11 mouse cellular contexts compared by ENCODE assay signal in genomic region chr11:97401686-97402435, GRCm38 (mm10). TPM values are rescaled to one million over a fixed set of nuclear protein-coding genes. Genes with fewer than 3 reads are reported as not detected.
DNase-seq lines count a peak whose midpoint lies in the region; ATAC-seq and TF ChIP-seq lines count a peak whose summit lies in the region.
"Had no signal": no experiment of that assay in that cellular context is flagged by ENCODE, and none has a peak within 500 bp of the region (broad histone marks: within the 10 kb centered on the region; RNA-seq: fewer than 3 reads in every experiment).

No protein-coding gene starts in this region.

- no peaks in the 10 kb centered on the region for H3K36me3 ChIP-seq in heart, embryonic 15.5 days
- peaks cover 0 to 8% of the 10 kb centered on the region in 2 experiments for H3K36me3 ChIP-seq in CH12.LX (replicated peaks in 1 of 2; ENCODE audit: control insufficient read depth in 1 of 2, insufficient read depth in 1 of 2, low read length in 1 of 2)
- H3K36me3 ChIP-seq in forebrain, postnatal 0 days (ENCODE audit: insufficient read depth), result peaks cover 6% of the 10 kb centered on the region
- H3K36me3 ChIP-seq: liver, embryonic 12.5 days had no signal

- TF ChIP-seq EP300 in CH12.LX (IDR thresholded peaks at IDR 0.05; ENCODE audit: low read length), result no peak

- H3K27me3 ChIP-seq in heart, embryonic 15.5 days, result 0 out of 2 replicates have a peak, but pooled peaks cover 2% of the 10 kb centered on the region
- peaks cover 31% of the 10 kb centered on the region for H3K27me3 ChIP-seq in CH12.LX (replicated peaks)
- H3K27me3 ChIP-seq in forebrain, postnatal 0 days (ENCODE audit: insufficient read depth, low read length), result no peaks in the 10 kb centered on the region

- no peak for TF ChIP-seq RAD21 in CH12.LX (IDR thresholded peaks at IDR 0.05; ENCODE audit: low read depth, low read length)

- no peak for DNase-seq in heart, postnatal 25 days (ENCODE audit: low spot score)
- DNase-seq in 3T3-L1 (ENCODE audit: low read depth, low spot score) (peak; percentile 75), CH12.LX (ENCODE audit: extremely low read depth) (no peak)
- DNase-seq in forebrain, postnatal 0 days, result no peak
- DNase-seq in right cerebral cortex, postnatal 4 days, result no peak
- DNase-seq in kidney, adult 8-10 months, result no peak
- DNase-seq: adrenal gland, postnatal 25 days; heart, postnatal 14 days had no signal

- H3K9ac ChIP-seq in heart, embryonic 15.5 days, result no peak overlapping the region
- H3K9ac ChIP-seq in CH12.LX (ENCODE audit: insufficient read depth, low read depth), result no peak overlapping the region
- no peak overlapping the region for H3K9ac ChIP-seq in forebrain, postnatal 0 days
- H3K9ac ChIP-seq: embryonic facial prominence, embryonic 13.5 days; liver, embryonic 12.5 days had no signal

- TF ChIP-seq CTCF in CH12.LX (conservative IDR thresholded peaks at IDR 0.05 in 1 of 2, IDR thresholded peaks at IDR 0.05 in 1 of 2; ENCODE audit: low read depth in 2 of 2, low read length in 2 of 2), result no peak
- TF ChIP-seq CTCF in forebrain, postnatal 0 days (IDR thresholded peaks at IDR 0.05; ENCODE audit: low read depth), result no peak

- ATAC-seq in heart, embryonic 15.5 days (replicated peaks; ENCODE audit: insufficient number of reproducible peaks, insufficient read depth, low FRiP score, low read depth), result no peak
- ATAC-seq in forebrain, postnatal 0 days, result no peak
- ATAC-seq: liver, embryonic 12.5 days had no signal

- intact Hi-C loops in heart, postnatal 25 days (cut with DNase I), result no loop called here

- peaks cover 54% of the 10 kb centered on the region for H3K4me1 ChIP-seq in heart, embryonic 15.5 days (replicated peaks)
- H3K4me1 ChIP-seq in CH12.LX (ENCODE audit: control insufficient read depth in 1 of 2, insufficient read depth in 2 of 2), result peaks cover 24 to 55% of the 10 kb centered on the region in 2 experiments
- peaks cover 28% of the 10 kb centered on the region for H3K4me1 ChIP-seq in forebrain, postnatal 0 days (ENCODE audit: insufficient read depth)

- no peaks in the 10 kb centered on the region for H3K79me2 ChIP-seq in CH12.LX (replicated peaks; ENCODE audit: control insufficient read depth, extremely low read depth, insufficient read depth, poor library complexity, severe bottlenecking)

- 58% methylated on average over 3 of the region's 3 CpGs for WGBS in heart, embryonic 15.5 days
- WGBS in forebrain, postnatal 0 days, result 72% methylated on average over 3 of the region's 3 CpGs

- in situ Hi-C loops in CH12.LX (cut with MboI; ENCODE audit: low pct_ligation_motif_present, low pct_unique_long_range_greater_than_20kb, low sequenced_read_pairs), result no loop called here

- no peak overlapping the region for H3K4me3 ChIP-seq in heart, embryonic 15.5 days
- no peak overlapping the region for H3K4me3 ChIP-seq in CH12.LX (replicated peaks in 1 of 3; ENCODE audit: low read depth in 2 of 3, low read length in 2 of 3, poor library complexity in 1 of 3)
- H3K4me3 ChIP-seq in forebrain, postnatal 0 days (ENCODE audit: low read depth, low read length), result no peak overlapping the region
- H3K4me3 ChIP-seq: embryonic facial prominence, embryonic 13.5 days; liver, embryonic 12.5 days had no signal

- no peak overlapping the region for H3K4me2 ChIP-seq in heart, embryonic 15.5 days
- H3K4me2 ChIP-seq in CH12.LX (ENCODE audit: insufficient read depth, low read depth, poor library complexity, severe bottlenecking), result no peak overlapping the region
- H3K4me2 ChIP-seq in forebrain, postnatal 0 days (ENCODE audit: low read depth), result no peak overlapping the region
- H3K4me2 ChIP-seq: liver, embryonic 12.5 days had no signal

- dilution Hi-C loops in CH12.LX (cut with MboI; ENCODE audit: extremely low pct_ligation_motif_present, extremely low pct_unique_long_range_greater_than_20kb, low sequenced_read_pairs), result no loop called here

- no peak for TF ChIP-seq POLR2A in CH12.LX (IDR thresholded peaks at IDR 0.05; ENCODE audit: low read depth, low read length)

- peak overlapping the region; percentile 21; the same call in 1 of the 2 replicates for H3K27ac ChIP-seq in heart, embryonic 15.5 days
- H3K27ac ChIP-seq in CH12.LX (ENCODE audit: insufficient read depth, low read depth), result no peak overlapping the region; the same call in 1 of the 2 replicates
- peak overlapping the region; percentile 73 for H3K27ac ChIP-seq in forebrain, postnatal 0 days (ENCODE audit: low read depth, low read length)
- H3K27ac ChIP-seq: embryonic facial prominence, embryonic 13.5 days; liver, embryonic 12.5 days had no signal

- H3K9me3 ChIP-seq in heart, embryonic 15.5 days (replicated peaks), result no peaks in the 10 kb centered on the region
- H3K9me3 ChIP-seq in CH12.LX (replicated peaks; ENCODE audit: low read length), result no peaks in the 10 kb centered on the region
- no peaks in the 10 kb centered on the region for H3K9me3 ChIP-seq in forebrain, postnatal 0 days (ENCODE audit: low read length)
- H3K9me3 ChIP-seq: embryonic facial prominence, embryonic 13.5 days; liver, embryonic 12.5 days had no signal

TF ChIP-seq in CH12.LX, 34 proteins besides CTCF, POLR2A, EP300 and RAD21:
- TF ChIP-seq BHLHE40 (IDR thresholded peaks at IDR 0.05; ENCODE audit: low read depth, low read length), result no peak
- TF ChIP-seq NELFE (IDR thresholded peaks at IDR 0.05; ENCODE audit: low read depth, low read length), result 0 out of 2 replicates have a peak, but pooled peaks have one; percentile 2

RNA-seq across cellular contexts. Expression of gene Arhgap23, which starts 13.5 kb away (rescaled TPM):
- polyA plus RNA-seq in heart, embryonic 15.5 days (2015; fragmentation: Nextera tagmentation; extraction: Ambion mirVana), result 6.0 and 7.8 TPM in 2 replicates
- 10 to 100 TPM; 14.8 to 19.4 TPM for total RNA-seq in heart, postnatal 25 days (2021)
- total RNA-seq in CH12.LX (2012; rRNA removed) (2.1 and 4.2 TPM in 2 replicates), CH12.LX (2014; rRNA removed) (0.89 and 1.2 TPM in 2 replicates)
- 4.9 and 5.6 TPM in 2 replicates for polyA plus RNA-seq in CH12.LX (2012; ENCODE audit: insufficient read length, low read depth)
- 52.7 and 52.9 TPM in 2 replicates for total RNA-seq in forebrain, postnatal 0 days (2014; rRNA removed)
- polyA plus RNA-seq in forebrain, postnatal 0 days (2015; fragmentation: Nextera tagmentation; extraction: Ambion mirVana), result 7.0 and 10.2 TPM in 2 replicates

RNA-seq across cellular contexts. Expression of gene Socs7, which starts 39.5 kb away (rescaled TPM):
- polyA plus RNA-seq in heart, embryonic 15.5 days (2015; fragmentation: Nextera tagmentation; extraction: Ambion mirVana), result 3.0 and 3.5 TPM in 2 replicates
- 10 to 100 TPM; 17.9 to 19.9 TPM for total RNA-seq in heart, postnatal 25 days (2021)
- 17.0 and 17.4 TPM in 2 replicates for total RNA-seq in CH12.LX (2012; rRNA removed)
- total RNA-seq in CH12.LX (2014; rRNA removed), result 10.2 and 11.9 TPM in 2 replicates
- polyA plus RNA-seq in CH12.LX (2012; ENCODE audit: insufficient read length, low read depth), result 14.2 and 15.1 TPM in 2 replicates
- total RNA-seq in forebrain, postnatal 0 days (2014; rRNA removed), result 54.9 and 64.3 TPM in 2 replicates
- polyA plus RNA-seq in forebrain, postnatal 0 days (2015; fragmentation: Nextera tagmentation; extraction: Ambion mirVana), result 5.3 and 6.4 TPM in 2 replicates

RNA-seq across cellular contexts. Expression of gene Gpr179, which starts 50.0 kb away (rescaled TPM):
- 0.05 and 0.10 TPM in 2 replicates for polyA plus RNA-seq in heart, embryonic 15.5 days (2015; fragmentation: Nextera tagmentation; extraction: Ambion mirVana)
- under 1 TPM; 0.05 to 0.06 TPM for total RNA-seq in heart, postnatal 25 days (2021)
- total RNA-seq in CH12.LX (2012; rRNA removed) (0.04 and 0.08 TPM in 2 replicates), CH12.LX (2014; rRNA removed) (not detected in 2 replicates)
- polyA plus RNA-seq in CH12.LX (2012; ENCODE audit: insufficient read length, low read depth), result 0.03 and 0.05 TPM in 2 replicates
- total RNA-seq in forebrain, postnatal 0 days (2014; rRNA removed), result 0.46 and 0.62 TPM in 2 replicates
- 0.21 and 0.45 TPM in 2 replicates for polyA plus RNA-seq in forebrain, postnatal 0 days (2015; fragmentation: Nextera tagmentation; extraction: Ambion mirVana)
- polyA plus RNA-seq: liver, embryonic 12.5 days had no signal
